Mouse (Mus musculus) spleen, adult 2 months (tissue): ENCODE measurements around the gene Rplp2.

Experiments
- CTCF ChIP-seq: fragments of 200-500 bp; IDR thresholded peaks from 2 replicates; pipeline ENCODE4 v1.5.1; 2011; ENCODE audit warnings: mild to moderate bottlenecking, inconsistent platforms; ENCODE audit not compliant: insufficient read depth, insufficient read length, insufficient replicate concordance; ENCODE audit errors: extremely low read depth
- POLR2A ChIP-seq: fragments of 200-500 bp; IDR thresholded peaks from 2 replicates; pipeline ENCODE4 v1.6.1; 2011; ENCODE audit warnings: low read depth, low read length, inconsistent platforms

DNA sequence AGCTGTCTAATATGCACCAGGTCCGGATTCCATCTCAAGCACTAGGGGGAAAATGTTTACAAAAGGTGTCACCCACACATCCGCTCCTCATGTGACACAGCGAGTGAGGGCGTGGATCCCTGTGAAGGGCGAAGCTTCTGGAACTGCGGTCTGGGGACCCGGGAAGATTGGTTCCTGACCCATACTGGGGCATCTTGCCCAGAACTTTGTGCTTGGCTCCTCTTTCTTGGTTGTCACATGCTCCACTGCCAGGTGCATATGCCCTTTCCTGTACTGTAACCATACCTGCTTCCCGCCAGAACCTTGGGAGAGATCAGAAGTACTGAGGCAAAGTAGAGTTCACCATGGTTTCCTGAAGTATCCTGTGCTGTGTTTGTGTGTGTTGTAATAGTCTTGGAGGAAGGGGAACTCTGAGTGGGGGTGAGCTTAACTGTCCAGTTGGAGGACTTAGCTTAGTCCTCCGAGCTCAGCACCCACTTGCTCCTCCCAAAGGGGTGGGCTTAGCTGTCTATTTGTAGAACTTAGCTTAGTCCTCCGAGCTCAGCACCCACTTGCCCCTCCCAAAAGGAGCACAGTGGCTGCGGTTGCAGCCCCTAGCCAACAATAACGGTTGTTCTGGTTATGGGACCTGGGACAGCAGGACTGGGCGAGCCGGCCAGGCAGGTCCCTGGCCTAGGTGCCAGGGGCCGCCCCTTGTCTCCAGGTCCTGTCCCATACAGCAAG is 13.4 kb downstream of the Rplp2 start, which contains the start of gene Cracr2b:
- no peak for TF ChIP-seq POLR2A
- TF ChIP-seq CTCF, result no peak
